Mouse (Mus musculus) c-Kit-negative CD71-positive TER-119-positive erythroid progenitor cells, embryonic 14.5 days (primary cell): ENCODE data around the gene Rab40c.

Experiments used
- DNase-seq: peaks from one replicate; pipeline ENCODE4 v3.0.0-alpha.2; 2013; ENCODE audit warnings: low read depth, low spot score

Gene Rab40c

GRCm38 (mm10) chr17:25946349-25946748 lies 26.8 kb upstream of the Rab40c start:
- peak; percentile 48 for DNase-seq

DNA sequence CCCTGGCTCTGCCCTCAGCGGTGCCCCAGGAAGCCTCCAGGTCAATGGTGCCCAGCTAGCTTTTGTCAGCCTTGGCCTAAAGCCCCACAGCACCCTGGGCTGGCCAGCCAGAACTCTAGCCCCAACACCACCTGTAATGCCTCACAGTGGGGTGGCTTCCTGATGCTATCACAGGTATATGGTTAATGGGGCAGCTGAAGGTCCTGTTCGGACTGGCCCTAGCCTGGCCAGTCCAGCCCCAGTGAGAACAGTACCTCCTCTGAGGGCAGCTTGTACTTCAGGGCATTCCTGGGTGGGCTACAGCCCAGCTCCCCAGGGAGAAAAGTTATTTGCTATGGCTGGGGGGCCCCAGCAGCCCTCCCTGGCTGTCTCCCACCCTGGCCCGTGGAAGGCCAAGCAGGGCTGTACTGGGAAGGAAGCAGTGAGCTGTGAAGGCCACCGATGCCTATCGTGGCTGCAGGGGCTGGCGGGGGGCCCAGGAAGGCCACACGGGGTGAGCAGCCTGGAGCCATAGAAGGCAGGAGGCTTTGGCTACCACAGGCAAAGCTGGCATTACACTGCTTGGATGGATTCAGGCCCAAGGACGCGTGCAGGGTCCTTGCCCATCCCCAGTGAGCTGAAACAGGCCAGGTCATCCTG lies 26.1 kb upstream of the Rab40c start:
- no peak for DNase-seq

GRCm38 (mm10) chr17:25944366-25945163 lies 25.0 kb upstream of the Rab40c start, which contains the start of the genes Pigq and Nhlrc4:
Gene Pigq, minus strand, starts transcription at chr17:25944936.
Gene Nhlrc4, minus strand, starts transcription at chr17:25944961.
- peak; percentile 56 for DNase-seq

GRCm38 (mm10) chr17:25943769-25944168 lies 24.2 kb upstream of the Rab40c start:
- DNase-seq = no peak

DNA sequence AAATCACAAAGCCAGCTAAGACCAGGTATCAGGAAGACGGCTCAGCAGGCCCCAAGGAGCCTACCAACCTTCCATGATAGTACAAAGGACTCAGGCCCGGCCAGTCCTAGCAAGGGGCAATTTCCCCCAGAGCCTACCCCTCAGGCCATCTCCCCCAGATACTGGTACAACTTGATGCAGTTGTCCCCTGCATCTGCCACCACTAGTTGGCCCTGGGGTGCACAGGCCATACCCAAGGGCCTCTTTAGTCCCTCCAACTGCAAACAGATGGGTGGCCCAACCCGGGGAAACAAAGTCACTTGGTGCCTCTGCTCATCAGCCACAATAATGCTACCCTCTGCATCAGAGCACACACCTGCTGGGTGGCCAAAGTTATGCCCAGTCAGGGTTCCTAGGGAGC lies 23.7 kb upstream of the Rab40c start:
- DNase-seq = no peak

GRCm38 (mm10) chr17:25942597-25943151 lies 23.1 kb upstream of the Rab40c start:
- peak; percentile 85 for DNase-seq

DNA sequence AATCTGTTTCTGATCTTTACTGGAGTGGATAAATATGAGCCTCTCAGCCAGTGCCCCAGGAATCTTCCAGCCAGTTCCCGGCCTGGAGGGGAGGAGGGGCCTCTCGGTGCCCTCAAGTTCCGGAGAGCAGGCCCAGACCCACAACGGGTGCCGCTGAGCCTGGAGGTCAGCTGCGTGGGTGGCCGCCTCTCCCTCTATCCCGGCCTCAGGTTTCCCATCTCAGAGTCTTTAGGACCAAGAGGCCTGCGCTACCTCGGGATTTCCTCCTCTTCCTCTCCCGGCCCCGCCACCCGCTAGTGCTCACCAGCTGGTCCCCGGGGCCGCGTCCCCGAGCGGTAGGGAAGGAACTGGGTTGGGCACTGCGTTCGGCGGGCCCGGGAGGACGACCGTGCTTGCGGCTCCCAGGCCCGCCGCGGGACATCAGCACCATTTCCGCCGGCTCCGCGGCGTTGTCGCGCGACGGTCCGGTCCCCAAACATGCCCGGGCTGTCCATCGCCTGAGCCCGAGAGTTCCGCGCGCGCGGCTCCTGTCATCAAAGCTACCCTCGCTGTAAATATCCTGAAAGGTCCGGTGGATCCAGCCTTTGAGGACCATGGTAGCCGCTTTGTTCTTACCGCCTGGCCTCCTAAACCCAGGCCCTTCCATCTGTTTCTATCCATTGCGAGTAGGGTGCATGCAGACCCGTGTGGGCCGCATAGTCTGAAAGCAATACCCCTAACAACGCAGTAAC lies 22.1 kb upstream of the Rab40c start:
- DNase-seq = peak; percentile 47

- DNase-seq = no peak
These were observed 15.0 kb upstream of the Rab40c start for GRCm38 (mm10) chr17:25934526-25934925.

GRCm38 (mm10) chr17:25925348-25925747 lies 5.8 kb upstream of the Rab40c start:
- DNase-seq = no peak

- no peak for DNase-seq
These were observed 2.6 kb upstream of the Rab40c start for GRCm38 (mm10) chr17:25922120-25922519.

DNA sequence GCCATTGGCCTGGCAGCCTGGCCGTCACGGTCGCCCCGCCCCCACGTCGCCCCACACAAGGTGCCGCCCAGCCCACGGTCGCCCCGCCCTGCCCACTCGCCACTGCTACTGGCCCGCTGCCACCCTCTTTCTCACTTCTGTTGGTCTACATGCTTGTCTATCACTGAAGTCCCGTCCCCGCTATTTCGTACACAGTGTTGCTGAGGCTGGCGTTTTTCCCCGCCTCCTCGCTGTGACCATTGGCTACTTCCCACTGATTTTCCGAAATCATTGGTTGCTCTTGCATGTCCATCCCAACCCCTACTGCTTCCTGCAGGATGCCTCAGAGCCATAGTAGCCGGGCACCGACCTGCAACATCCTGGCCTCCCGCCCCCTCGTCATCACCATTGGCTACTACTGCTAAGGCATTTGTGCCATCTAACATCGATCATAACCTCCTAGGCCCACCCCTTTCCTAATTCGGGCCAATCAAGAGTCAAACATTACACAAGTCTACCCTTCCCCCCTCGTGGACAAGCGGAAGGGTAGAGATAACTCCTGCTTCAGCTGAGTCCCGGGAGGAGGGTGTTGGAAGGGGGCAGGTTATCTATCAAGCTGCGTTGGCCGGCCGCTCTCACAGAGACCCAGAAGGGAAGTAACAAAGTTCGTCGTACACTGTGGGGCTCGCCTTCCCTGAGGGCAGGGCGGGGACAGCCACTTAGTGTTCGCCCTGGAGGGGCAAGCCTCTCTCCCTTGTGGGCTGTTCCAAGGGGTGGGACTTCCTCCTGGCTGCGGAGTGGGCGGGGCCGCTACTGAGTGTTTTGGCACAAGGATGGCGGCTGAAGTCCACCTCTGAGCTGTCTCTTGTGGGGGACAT lies 487 bp upstream of the Rab40c start:
- peak; percentile 98 for DNase-seq

GRCm38 (mm10) chr17:25918037-25918750 lies 1.3 kb downstream of the Rab40c start:
- DNase-seq = no peak

- no peak for DNase-seq
These were observed 2.4 kb downstream of the Rab40c start for GRCm38 (mm10) chr17:25916931-25917647.

DNA sequence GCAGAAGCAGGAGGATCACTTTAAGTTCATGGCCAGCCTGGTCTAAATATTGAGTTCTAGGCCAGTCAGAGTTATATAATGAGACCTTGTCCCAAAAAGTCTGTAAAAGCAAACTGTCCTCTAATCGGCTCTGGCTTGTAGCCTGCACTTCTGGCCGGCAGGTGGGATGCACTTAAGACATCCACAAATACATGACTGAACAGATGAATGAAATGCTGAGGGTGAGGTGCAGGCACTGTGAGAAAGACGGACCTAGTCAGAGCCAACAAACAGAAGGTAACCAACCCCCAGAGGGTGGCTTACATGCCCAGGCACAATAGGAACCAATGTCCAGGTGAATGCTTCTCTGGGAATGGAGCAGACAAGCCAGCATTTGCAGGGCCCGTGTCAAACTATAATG lies 5.2 kb downstream of the Rab40c start:
- no peak for DNase-seq

DNA sequence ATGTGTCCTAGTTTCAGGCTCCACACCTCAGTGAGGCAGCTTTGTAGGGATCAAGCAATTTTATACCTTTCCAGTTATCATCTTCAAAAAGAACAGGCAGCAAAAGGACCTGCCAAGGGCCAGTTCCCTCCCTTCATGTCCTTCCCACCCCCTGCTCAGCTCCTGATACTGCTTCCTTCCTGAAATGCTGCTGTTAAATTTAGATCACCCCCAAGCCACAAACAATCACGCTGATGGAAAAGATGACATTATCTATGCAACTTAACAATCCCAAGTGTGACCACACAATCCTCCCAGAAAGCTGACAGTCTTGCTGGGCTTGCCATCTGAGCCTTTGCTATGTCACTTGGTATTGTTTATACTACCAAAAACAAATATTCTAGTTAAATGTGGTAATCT lies 5.7 kb downstream of the Rab40c start:
- DNase-seq = no peak

- DNase-seq = no peak
These were observed 6.2 kb downstream of the Rab40c start for GRCm38 (mm10) chr17:25913186-25913876.

- no peak for DNase-seq
These were observed 7.7 kb downstream of the Rab40c start for GRCm38 (mm10) chr17:25911816-25912215.

DNA sequence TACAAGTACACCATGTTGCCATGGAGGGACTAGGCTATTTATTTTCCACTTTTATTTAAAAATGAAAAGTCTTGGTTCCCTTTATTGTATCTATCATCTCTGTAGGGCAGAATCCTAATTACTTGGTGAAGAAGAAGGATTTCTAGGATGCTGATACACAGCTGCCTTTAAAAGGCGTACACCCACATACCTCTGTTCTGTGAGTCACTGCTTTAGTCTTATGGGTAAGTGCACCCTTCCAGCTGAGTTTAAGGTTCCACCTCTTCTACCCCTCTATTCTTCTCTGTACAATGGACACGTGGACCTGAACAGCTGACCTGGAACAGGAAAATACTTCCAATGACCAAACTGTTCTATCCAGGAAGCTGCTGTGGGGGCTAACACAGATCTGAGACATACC lies 11.9 kb downstream of the Rab40c start:
- DNase-seq = no peak

DNA sequence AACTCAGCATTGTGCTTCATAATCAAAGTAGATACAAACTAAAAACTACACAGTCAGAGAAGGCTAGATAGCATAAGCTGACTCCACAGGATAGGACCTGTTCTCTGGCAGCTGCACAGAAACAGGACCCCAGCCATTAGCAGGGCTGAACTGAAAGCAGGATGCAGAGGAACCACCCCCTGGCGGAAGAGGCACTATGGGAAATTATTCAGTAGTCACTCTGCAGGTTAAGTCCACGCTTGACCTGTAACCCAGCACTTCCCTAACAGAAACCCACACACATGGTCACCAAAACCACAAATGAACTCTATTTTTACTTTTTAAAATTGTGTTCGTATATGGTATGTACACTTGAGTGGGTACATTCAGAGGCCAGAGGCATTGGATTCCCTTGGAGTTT lies 16.5 kb downstream of the Rab40c start:
- no peak for DNase-seq
